Mouse (Mus musculus) thymus, adult 2 months (tissue): ENCODE measurements around the gene Trpc2.

Experiments
- CTCF ChIP-seq: fragments of 200-500 bp; IDR thresholded peaks from 2 replicates; pipeline ENCODE4 v1.5.1; 2012; ENCODE audit warnings: mild to moderate bottlenecking, control low read depth, low read length, moderate library complexity, borderline replicate concordance; ENCODE audit not compliant: control insufficient read depth, poor library complexity, insufficient read depth; ENCODE audit errors: extremely low read depth
- POLR2A ChIP-seq: fragments of 200-500 bp; IDR thresholded peaks from 2 replicates; pipeline ENCODE4 v1.6.1; 2012; ENCODE audit warnings: mild to moderate bottlenecking, low read length, control low read depth, moderate library complexity; ENCODE audit not compliant: control insufficient read depth, poor library complexity, insufficient read depth; ENCODE audit errors: extremely low read depth

GRCm38 (mm10) chr7:102065046-102065891, 17.6 kb upstream of the Trpc2 start, which contains the start of the genes Rnf121, Xndc1 and Xntrpc:
- TF ChIP-seq POLR2A: peak; percentile 73
- no peak for TF ChIP-seq CTCF
